Mouse (Mus musculus): ENCODE results near the gene Kcnmb3.

Kcnmb3 gene

GRCm38 (mm10) chr3:32428361-32428760 lies 63.7 kb downstream of the Kcnmb3 start:
- DNase-seq: no peak

DNA sequence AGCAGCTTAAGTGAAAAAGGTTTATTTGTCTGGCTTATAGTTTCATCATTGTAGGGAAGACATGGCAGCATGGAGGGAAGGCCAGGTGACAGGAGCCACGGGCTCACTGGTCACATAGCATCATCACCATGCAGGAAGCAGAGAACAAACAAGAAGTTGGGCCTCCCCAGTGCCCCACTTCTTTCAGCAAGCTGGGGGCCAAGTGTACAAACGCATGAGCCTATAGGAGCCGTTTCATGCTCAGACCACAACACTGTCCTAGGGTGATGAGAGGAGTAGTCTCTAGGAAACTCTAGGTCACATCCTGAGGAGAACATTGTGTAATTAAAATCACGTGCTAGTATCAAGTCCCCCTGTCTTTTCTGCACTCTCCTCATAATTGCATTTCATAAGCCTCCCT lies 64.3 kb downstream of the Kcnmb3 start:
- no peak for DNase-seq
